Mouse (Mus musculus) kidney, postnatal 25 days (tissue): ENCODE data around the gene Mdfi.

Source experiments
- DNase-seq, 2 experiments: peaks; one replicate each; pipeline ENCODE4 v3.0.0; 2021; ENCODE audit warnings: mixed read lengths in 2 of 2

The Mdfi gene

DNA sequence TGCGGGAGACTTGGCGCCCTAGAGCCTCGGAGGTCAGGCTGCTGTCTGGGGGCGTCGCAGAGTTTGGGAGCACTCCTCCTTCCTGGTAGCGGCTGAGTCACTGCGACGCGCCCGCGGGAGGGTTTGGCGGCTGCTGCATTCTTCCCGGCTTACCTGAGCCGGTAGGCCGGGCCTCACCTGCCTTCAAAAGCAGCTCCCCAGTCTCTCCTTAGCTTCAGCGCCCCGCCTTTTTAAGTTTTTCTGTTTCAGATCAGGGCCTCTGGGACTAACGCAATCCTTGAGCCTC, at the start of gene Mdfi:
Gene Mdfi (minus strand): TSS at position 210 of the 286 bp plus-strand sequence.
- no peak for DNase-seq

DNA sequence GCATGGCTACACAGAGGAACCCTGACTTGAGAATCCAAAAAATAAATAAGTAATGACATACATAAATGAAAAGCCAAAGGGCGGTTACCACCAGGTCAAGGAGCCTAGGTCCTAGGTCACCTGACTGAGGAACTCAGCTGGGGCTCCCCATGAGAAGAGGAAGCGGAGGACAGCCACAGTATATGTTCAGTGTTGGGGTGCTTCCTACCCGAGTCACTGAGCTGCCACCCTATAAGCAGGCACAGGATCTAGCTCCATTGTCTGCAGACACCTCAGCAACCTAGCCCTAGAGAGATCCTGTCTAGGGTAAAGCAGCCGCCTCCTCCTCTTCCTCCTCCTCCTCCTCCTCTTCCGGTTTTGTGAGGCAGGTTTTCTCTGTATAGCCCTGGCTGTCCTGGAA, 48.6 kb upstream of the Mdfi start:
- no peak for DNase-seq

DNA sequence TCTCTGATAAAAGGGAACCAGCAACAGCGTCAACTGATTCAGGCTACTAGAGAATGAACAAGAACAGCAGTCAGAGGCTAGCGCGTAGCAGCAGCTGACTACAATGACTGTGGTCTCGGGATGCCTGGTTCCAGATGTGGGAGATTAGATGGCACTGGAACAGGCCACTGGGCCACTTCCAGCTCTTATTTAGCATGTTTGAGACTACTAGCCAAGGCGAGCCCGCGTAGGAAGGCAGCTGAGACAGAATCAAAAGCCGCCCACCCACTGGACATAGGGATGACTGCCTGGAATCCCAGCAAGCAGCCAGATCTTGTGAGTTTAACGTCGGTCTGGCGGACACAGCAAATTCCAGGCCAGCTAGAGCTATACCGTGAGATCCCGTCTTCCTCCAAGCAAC, 46.8 kb upstream of the Mdfi start:
- DNase-seq: no peak

DNA sequence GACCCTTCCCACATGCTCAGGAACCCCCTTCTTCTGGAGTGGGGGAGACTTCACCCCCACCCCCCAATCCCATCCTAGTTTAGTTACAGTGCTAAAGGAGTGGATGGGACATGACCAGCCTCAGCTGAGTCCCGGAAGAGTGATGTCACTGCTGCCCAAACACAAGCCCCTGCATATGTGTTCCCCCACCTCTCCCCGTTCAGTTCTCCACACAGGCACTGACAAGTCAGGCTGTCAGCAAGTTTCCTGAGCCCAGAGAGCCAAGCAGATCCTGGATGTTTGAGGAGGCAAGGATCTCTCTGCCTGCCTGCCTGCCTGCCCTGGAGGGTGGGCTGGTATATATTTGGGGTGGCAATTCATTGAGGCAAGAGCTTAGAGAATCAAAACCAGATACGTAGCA, 44.7 kb upstream of the Mdfi start:
- no peak for DNase-seq

DNA sequence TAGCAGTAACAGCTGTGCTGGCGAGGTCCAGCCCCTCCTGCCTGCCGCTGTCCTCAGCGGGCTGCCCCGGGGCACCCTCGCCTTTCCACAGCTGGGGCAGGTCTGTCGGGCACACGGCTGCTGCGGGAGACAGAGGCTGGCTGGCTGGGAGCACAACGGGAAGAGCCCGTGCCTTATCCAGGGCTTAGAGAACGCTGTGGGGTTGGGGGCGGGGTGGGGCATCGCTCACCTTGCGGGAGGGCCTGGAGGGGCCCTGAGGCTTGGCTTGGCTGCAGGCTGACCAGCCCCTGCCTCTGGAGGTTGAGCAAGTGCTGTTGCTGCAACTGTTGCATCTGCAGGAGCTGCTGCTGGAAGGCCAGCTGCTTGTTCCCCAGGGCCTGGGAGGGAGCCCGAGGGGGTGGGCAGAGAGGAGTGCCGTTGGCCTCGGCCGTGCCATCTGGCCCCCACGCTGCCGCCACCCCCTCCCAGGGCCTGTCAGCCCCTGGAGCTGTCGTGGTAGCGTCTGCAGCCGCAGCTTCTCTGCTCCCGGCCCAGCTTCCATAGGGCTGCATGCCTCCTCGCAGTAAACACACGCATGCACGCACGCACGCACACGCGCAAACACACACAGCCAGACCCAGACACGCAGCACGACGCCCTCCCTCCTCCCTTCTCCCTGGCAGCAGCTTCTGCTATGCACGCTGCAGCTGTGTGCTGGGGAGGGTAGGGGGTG, 44.0 kb upstream of the Mdfi start:
- no peak for DNase-seq

DNA sequence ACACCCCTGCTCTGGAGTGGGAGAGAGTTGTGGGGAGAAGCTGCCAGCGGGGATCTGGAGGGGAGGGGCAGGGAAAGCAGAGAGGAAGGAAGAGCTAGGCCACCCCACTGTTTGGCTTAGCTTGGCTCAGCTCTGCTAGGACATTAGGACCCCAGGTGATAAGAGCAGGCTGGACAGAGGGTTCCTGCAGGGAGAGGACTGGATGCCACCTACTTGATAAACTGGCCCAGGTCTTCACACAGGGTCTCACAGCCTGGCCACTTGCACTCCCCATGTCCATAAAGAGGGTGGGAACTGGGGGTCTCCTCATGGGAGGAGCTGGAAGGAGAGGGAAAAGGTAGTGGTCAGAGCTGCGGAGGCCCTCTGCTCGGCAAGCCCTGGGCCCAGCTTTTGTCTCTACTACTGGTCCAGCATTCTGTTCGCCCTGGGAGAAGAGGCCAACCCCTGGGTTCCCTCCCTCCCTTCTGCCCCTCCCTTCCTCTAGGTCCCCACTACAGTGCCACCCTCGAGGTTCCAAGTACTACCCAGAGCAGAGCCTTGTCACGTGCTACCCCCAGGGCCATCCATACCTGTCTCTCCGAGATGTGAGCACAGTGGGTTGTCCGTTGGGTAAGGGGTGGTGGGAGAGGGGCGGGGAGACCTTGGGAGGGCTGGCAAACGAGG, 43.4 kb upstream of the Mdfi start:
- no peak for DNase-seq

DNA sequence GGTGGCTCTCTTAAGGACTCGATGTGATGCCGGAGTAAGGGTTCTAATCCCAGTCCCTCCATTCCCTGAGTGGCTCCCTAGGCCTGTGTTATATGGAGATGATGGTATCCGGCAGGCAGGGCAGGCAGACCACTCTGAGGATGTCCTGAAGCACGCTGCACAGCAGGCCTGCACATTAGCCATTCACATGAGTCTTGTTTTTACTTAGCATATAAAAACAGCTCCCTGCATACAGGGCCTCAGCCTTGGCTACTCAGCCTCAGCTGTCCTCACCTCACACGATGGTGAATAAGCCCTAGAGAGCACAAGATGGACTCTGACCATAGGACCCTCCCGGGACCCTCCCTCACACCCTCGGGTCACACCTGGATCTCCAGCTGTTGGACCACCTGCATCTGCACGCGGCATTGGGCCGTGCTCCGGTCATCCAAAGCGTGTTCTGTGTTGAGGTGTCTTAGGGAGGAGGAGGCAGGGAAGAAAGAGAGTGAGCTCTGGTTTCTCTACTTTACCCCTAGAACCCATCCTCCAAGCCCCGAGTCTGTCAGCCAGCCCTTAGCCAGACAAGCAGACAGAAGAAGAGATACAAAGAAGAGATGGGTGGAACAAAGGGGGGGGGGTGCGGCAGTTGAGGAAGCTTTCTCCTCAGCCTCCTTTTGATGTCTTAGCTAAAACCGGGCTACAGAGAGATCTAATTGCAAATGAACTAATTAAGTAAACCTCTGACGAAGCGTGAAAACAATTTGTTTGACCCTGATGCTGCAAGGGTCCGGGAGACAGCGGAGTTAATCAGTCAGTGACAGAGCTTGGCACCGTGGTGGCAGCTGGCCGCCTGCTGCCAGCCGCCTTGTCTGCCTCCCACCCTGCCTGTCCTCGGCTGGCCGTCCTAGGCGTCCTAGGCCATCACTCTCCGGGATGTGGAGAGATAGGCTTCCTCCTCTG, 42.6 kb upstream of the Mdfi start:
- no peak for DNase-seq

DNA sequence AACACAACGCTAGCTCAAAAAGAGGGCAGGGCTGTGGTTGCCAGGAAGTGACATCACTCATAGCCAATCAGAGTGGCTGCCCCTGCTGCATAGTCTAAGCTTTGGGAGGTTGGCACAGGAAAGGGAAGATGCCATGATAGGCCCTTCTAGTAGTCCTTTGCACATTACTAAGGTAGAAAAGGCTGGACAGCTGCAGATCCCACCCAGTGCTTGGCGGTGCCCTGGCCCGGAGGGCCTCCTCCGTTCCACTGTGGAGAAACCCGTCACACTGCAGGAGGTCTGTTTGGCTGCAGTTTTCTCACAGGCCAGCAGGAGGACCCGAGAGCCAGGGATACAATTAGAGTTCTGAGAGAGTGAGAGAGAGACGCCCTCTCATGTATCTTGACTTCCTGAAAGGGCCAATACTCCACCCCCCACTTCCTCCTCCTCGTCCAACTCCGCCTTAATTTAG, 38.9 kb upstream of the Mdfi start:
- peak; percentile 81 to 85 for DNase-seq

DNA sequence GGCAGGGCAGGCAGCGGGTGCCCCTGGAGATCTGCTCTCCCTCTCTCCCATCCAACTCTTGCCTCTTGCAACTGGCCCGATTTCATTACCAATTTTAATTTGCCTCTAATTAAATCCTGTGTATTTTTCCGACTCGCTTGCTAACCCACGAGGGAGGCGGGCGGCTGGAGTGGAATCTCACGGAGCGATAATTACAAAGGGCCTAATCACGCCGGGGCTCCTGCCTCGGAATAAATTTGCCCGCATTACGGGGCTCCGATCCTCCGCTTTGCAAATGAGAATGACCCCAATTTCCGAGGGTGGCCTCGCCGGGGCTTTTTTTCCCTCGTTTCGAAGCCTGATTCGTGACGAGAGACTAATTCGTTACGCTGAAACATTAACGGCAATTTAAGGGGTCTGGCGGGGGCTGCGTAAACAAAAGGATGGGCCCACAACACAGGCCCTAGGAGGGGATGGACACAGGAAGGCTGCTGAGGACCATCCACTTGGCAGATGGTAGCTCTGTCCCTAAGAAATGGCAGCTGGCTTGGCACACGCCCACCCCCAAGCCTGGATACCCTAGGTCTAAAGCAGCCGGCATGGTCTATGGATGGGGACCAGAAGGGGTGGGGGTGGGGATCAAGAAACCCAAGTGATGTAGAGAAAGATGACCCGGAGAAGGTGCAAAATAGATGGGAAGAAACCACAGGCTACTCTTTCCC, 38.0 kb upstream of the Mdfi start:
- no peak for DNase-seq

DNA sequence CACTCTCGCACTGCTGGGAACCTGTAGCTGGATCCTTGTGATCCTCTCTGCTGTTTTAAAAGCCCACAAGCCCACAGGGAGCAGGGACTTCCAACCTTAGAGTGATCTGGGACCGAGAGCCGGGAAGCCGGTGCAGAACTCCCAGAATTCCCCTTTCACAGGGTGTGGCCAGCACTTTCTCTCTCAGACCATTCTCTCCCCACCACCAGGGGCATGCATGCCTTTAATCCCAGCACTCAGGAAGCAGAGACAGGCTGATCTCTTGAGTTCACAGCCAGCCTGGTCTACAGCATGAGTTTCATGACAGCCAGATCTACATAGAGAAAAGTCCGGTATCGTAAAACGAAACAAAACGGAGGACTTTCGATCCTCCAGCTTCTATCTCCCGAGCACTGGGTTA, 35.4 kb upstream of the Mdfi start:
- no peak for DNase-seq

DNA sequence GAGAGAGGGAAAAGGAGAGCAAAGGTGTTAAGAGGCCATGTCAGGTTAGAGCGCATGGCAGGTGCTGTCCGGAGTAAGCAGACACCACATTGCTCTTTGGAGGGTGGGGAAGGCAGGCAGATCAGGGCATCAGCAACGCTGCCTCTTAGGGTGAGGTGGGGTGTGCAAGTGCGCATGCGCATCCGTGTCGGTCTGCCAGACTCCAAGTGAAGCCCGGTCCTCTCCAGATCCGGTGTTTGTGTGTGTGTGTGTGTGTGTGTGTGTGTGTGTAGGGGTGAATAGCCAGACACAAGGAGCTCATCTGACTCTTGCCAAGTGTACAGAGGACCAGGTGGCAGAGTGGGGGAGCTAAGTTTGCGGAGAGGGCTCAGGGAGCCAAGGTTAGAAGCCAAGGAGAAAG, 31.5 kb upstream of the Mdfi start:
- DNase-seq: no peak

DNA sequence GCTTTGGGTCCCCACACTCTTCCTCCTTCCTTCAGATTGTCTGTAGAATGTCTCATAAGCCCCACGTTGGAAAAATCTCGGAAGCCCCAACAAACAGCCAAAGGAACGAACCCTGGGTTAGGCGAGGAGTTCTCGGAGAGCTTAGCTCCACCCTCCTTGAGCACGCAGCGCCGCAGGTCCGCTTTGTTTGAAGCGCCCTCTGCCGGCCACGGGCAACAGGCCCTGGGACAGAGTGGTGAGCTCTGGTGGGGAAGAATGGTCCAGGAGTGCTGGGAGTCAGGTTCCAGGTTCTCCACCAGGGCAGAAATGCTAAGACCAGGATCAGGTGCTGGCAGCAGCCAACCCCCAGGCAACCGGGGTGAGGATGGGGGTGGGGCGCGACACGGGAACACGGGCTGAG, 30.0 kb upstream of the Mdfi start:
- DNase-seq: peak; percentile 86 to 90

DNA sequence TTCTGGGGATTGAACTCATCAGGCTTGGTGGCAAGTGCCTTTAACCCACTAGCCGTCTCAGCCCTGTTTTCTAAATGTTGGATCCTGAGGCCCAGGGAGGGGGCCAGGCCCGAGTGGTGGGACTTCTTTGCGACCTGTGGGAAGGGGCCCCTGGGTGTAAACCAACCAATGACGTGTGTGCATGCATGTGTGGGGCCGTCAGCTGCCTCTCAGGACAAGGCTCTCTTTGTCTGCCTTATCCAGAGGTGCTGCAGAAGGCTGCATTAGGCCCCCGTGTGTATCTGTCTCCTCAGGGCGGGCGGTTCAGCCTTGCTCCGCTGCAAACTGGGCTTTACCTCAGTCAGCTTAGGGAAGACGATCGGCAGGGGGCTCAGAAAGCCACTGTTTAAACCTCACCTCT, 28.9 kb upstream of the Mdfi start:
- DNase-seq: no peak

DNA sequence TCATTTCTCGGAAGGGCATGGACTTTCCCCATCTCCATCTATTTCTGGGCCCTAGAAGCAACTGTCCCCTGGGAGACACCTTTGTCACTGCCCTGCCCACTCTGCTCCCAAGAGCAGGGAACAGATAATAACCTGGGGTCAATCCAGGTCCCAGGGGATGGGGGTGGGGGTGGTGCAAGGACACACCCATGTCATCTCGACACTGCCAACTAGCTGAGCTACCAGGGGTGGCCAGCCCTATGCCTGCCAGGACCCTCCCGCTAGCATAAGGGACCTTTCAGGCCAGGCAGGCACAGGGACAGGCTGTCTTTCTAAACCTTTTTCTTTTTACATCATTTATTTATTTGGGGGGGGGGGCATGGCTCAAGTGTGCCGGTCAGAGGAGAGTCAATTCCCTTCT, 28.5 kb upstream of the Mdfi start:
- DNase-seq: no peak

DNA sequence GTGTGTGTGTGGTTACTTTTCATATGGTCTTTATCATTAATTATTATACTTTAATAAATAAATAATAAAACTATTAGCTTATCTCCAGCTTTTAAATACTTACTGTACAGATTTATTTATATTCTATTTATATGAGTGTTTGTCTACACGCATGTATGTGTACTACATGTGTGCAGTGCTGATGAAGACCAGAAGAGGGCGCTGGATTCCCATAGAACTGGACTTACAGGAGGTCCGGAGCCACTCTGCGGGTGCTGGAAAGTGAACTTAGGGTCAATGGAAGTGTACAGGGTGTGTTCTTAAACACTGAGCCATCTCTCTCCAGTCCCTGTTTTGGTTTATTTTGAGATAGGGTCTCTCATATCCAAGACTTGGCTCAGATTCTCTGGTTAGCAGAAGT, 21.1 kb upstream of the Mdfi start:
- no peak for DNase-seq

DNA sequence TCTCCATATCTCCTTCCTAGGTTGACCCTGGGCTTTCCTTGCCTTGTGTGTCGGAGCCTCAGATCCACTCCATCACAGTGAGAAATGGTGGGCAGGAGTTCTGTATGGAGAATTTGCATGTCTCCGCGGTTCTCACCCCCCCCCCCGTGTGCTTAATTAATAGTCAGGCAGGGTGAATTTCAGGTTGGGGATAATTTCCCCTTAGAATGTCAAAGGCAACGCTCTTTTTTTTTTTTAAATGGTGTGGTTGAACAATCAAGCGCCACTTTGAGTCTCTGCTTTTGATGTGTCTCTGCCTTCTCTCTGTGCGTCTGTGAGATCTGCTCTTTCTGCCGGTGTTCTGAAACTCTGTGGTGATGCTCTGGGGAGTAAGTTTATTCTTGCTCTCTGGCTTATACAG, 20.4 kb upstream of the Mdfi start:
- no peak for DNase-seq

DNA sequence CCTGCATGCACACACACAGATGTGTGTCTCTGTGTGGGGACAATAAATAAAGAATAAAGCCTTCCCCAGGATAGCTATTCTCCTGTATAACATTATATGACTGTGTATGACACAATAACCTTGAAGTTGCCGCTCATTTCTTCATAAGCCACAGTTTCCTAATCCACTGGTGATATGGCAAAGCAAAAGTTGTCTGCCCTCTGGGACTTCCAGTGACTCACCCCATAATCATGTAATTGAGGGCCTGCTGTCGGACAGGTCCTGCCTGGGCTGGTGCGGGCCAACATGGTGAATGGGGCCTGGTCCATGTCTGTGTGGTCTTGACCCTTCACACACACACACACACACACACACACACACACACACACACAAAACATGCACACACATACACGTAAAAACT, 19.3 kb upstream of the Mdfi start:
- DNase-seq: no peak

DNA sequence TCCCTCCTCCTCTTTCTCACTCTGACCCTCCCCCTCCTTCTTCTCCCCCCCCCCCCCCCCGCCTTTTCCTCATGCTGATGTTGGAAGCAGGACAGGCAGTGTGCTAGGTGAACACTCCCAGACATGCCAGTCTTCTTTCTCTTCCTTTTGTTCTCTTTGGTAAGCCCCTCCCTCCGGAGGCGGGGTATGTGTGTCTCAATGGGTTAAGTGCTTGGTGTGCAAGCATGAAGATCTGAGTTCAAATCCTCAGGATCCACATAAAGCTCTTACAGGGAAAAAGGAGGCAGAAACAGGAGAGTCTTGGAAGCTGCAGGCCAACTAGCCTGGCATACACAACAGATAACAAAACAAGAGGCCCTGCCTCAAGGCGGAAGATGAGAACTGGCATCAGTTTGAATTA, 18.8 kb upstream of the Mdfi start:
- DNase-seq: no peak

DNA sequence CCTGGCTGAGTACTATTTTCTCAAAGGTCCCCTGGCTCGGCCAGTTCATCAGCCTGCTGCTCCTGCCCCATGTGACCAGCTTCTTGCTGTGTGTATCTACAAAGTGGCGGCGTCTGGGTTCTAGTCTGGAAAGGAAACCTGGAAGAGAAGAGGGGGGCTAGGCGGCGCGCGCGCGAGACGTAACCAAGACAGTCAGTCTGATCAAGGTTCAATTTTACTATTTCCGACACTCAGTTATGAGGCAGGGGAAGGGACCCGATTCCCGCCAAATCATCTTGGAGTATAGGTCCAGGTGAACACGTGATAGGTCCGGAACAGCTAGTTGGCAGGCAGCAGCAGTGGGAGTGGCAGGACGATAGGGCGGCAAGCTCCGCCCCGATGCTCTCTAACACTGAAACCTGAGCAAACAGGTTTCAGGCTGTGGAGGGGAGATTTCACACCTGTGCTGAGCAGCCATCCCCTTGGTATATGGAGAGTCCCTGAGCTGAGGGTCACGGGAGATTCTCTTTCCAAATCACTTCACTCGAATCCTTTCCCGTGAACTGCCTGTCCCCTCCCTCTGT, 17.4 kb upstream of the Mdfi start:
- DNase-seq: peak; percentile 34 to 70

DNA sequence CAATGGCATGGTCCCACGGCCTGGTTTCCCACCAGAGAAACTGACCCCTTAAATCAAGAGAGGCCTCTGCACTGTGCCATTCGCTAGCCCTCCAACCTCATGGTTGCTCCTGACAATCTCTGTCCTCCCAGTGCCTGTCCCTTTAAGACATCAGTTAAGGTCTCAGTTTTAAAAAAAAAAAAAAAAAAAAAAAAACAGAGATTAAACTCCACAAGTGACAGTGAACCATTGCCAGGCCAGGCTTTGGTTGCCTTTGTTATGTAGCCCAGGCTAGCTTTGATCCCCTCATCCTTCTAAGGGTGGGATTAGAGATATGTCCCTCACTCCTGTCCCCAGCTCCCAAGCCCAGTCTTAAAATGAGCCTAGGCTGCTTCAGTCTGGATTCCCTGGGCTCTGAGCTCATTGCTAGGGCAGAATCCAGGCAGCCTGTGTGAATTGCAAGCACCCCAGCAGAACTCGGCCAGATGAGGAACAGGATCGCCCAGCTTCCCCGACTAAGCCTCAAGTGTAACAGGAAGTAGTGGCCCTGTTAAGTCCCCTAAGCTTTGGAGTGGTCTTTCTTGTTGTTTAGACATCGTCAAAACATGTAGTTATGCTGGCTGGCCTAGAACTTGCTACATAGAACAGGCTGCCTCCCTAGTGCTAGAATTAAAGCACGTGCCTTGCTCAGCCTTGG, 16.3 kb upstream of the Mdfi start:
- DNase-seq: no peak

DNA sequence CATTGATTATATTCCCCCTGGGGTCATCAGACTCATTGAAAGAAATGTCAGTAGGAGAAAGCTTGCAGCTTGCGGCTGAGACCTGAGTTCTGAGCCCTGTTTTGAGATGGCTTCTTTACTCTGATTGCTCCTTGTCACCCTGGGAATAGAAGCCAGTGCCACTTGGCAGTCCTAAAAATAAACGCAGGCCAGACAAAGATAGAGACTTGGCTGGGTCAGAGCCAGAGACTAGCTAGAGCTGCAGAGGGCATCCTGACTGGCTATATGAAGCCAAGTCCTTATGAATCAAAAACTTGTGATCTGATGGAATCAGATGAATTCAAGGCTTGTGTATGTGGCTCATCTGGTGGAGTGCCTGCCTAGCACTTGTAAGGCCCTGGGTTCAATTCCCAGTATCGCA, 15.5 kb upstream of the Mdfi start:
- DNase-seq: no peak

DNA sequence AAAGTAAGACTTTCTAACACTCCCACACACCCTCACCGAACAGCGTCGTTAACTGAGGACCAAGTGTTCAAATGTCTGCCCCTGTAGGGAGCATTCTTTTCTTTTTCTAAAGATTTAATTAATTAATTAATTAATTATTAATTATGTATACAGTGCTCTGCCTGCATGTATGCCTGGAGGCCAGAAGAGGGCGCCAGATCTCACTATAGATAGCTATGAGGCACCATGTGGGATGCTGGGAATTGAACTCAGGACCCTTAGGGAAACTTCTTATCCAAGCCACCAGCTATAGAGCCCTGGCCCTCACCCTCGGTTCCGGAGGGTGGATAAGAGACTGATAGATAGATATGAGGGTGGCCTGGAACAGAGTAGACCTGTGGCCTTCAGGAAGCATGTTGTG, 13.5 kb upstream of the Mdfi start:
- DNase-seq: no peak
